Mouse (Mus musculus): Measurements from ENCODE around the gene Acoxl. TPM values are rescaled to one million over a fixed set of nuclear protein-coding genes. Genes with fewer than 3 reads are reported as not detected.
A peak's percentile ranks its signal among the peaks of the same experiment; 100 is the strongest.

Acoxl gene
- total and polyA plus RNA-seq, 3 experiments = 0.14 TPM; not detected in 2

- intact Hi-C loops (cut with DNase I) = loop anchor here (10.0 kb wide), 1 partner anchor 231 kb away; no protein-coding TSS in a partner anchor
- Histone ChIP-seq H3K4me1 (ENCODE audit: control insufficient read depth, insufficient read depth, low read length) (no peaks in the 10 kb centered on the region; the same call in none of the 2 replicates), H3K9ac (ENCODE audit: low read depth, low read length) (no peak overlapping the region), H3K27ac (no peak overlapping the region), H3K4me3 (no peak overlapping the region), H3K27me3 (ENCODE audit: control insufficient read depth, insufficient read depth, low read length) (no peaks in the 10 kb centered on the region), H3K79me2 (replicated peaks; ENCODE audit: control insufficient read depth, insufficient read depth, low read length) (no peaks in the 10 kb centered on the region), H3K36me3 (ENCODE audit: control insufficient read depth, insufficient read depth, low read length) (no peaks in the 10 kb centered on the region)
- peak in 1 of 2 experiments; percentile 29 for DNase-seq
- WGBS = 26% methylated on average over 7 of the region's 7 CpGs
- TF ChIP-seq CTCF (IDR thresholded peaks at IDR 0.05) (peak; percentile 75), POLR2A (IDR thresholded peaks at IDR 0.05; ENCODE audit: insufficient read depth, low read depth, low read length) (no peak), EP300 (IDR thresholded peaks at IDR 0.05; ENCODE audit: insufficient read depth, low read depth, low read length) (no peak)
These were observed 6.8 kb downstream of the Acoxl start for GRCm38 (mm10) chr2:127845346-127845982.

GRCm38 (mm10) chr2:127846008-127846407 is 7.3 kb downstream of the Acoxl start:
- no peak for DNase-seq
- no peaks in the 10 kb centered on the region for H3K27me3 ChIP-seq (ENCODE audit: control insufficient read depth, insufficient read depth, low read length)
- H3K36me3 ChIP-seq (ENCODE audit: control insufficient read depth, insufficient read depth, low read length) = no peaks in the 10 kb centered on the region
- H3K4me3 ChIP-seq = no peak overlapping the region
- intact Hi-C loops (cut with DNase I) = loop anchor here (10.0 kb wide), 1 partner anchor 231 kb away; no protein-coding TSS in a partner anchor
- no peak for TF ChIP-seq CTCF (IDR thresholded peaks at IDR 0.05)
- no peak for TF ChIP-seq POLR2A (IDR thresholded peaks at IDR 0.05; ENCODE audit: insufficient read depth, low read depth, low read length)
- no peak for TF ChIP-seq EP300 (IDR thresholded peaks at IDR 0.05; ENCODE audit: insufficient read depth, low read depth, low read length)
- H3K27ac ChIP-seq = no peak overlapping the region
- no peak overlapping the region for H3K9ac ChIP-seq (ENCODE audit: low read depth, low read length)
- no peaks in the 10 kb centered on the region for H3K79me2 ChIP-seq (replicated peaks; ENCODE audit: control insufficient read depth, insufficient read depth, low read length)
- no peaks in the 10 kb centered on the region; the same call in none of the 2 replicates for H3K4me1 ChIP-seq (ENCODE audit: control insufficient read depth, insufficient read depth, low read length)

DNA sequence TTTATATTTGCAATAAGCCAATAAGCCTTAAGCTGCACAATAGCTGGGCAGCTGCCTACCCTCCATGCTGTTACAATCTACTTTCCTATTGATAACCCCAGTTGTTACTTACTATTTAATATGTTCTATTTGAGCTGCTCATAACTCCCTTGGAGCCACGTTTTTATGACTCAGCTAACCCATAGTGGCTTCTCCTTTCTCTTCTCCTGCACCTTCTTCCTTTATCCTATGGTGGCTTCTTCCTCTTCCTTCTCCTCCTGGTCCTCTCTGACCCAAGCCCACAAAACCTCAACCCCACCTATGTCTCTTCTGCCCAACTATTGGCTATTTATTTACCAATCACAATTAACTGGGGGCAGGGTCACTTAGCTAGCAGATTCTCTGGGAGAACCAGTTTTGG is 7.9 kb downstream of the Acoxl start:
- Histone ChIP-seq H3K27ac (no peak overlapping the region), H3K27me3 (ENCODE audit: control insufficient read depth, insufficient read depth, low read length) (no peaks in the 10 kb centered on the region), H3K79me2 (replicated peaks; ENCODE audit: control insufficient read depth, insufficient read depth, low read length) (no peaks in the 10 kb centered on the region), H3K36me3 (ENCODE audit: control insufficient read depth, insufficient read depth, low read length) (no peaks in the 10 kb centered on the region), H3K9ac (ENCODE audit: low read depth, low read length) (no peak overlapping the region), H3K4me1 (ENCODE audit: control insufficient read depth, insufficient read depth, low read length) (no peaks in the 10 kb centered on the region; the same call in none of the 2 replicates), H3K4me3 (no peak overlapping the region)
- TF ChIP-seq CTCF (IDR thresholded peaks at IDR 0.05) = no peak
- TF ChIP-seq POLR2A (IDR thresholded peaks at IDR 0.05; ENCODE audit: insufficient read depth, low read depth, low read length) = no peak
- TF ChIP-seq EP300 (IDR thresholded peaks at IDR 0.05; ENCODE audit: insufficient read depth, low read depth, low read length) = no peak
- 25% methylated on average over 1 of the region's 1 CpGs for WGBS
- DNase-seq = no peak
- intact Hi-C loops (cut with DNase I) = loop anchor here (10.0 kb wide), 1 partner anchor 232 kb away; no protein-coding TSS in a partner anchor

DNA sequence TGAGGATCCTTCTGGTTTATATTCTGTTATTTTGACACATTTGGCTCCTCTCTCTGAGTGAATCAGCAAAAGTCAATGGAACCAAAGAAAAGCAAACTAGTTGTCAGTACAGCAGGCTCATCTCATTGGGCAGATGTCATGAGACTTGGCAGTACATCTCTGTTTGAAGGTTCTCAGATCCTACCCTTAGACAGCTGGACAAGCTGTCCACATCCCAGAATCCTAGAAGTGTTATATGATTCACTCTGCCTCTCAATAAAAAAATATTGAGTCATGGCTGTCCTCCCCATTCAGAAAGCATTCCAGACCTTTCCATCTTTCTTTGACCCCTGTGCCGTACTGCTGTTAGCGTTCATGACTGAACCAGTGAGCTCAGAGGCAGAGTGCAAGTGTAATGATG is 11.7 kb downstream of the Acoxl start:
- no peak for TF ChIP-seq POLR2A (IDR thresholded peaks at IDR 0.05; ENCODE audit: insufficient read depth, low read depth, low read length)
- TF ChIP-seq EP300 (IDR thresholded peaks at IDR 0.05; ENCODE audit: insufficient read depth, low read depth, low read length) = no peak
- no peak for TF ChIP-seq CTCF (IDR thresholded peaks at IDR 0.05)
- Histone ChIP-seq H3K4me3 (no peak overlapping the region), H3K79me2 (replicated peaks; ENCODE audit: control insufficient read depth, insufficient read depth, low read length) (no peaks in the 10 kb centered on the region), H3K27me3 (ENCODE audit: control insufficient read depth, insufficient read depth, low read length) (no peaks in the 10 kb centered on the region), H3K4me1 (ENCODE audit: control insufficient read depth, insufficient read depth, low read length) (peaks cover 2% of the 10 kb centered on the region; the same call in 1 of the 2 replicates), H3K27ac (no peak overlapping the region), H3K9ac (ENCODE audit: low read depth, low read length) (no peak overlapping the region), H3K36me3 (ENCODE audit: control insufficient read depth, insufficient read depth, low read length) (no peaks in the 10 kb centered on the region)
- 69% methylated on average over 2 of the region's 2 CpGs for WGBS
- intact Hi-C loops (cut with DNase I) = no loop called here
- DNase-seq = no peak

GRCm38 (mm10) chr2:127854332-127854991 is 15.8 kb downstream of the Acoxl start:
- H3K27ac ChIP-seq = no peak overlapping the region; the same call in 1 of the 2 replicates
- intact Hi-C loops (cut with DNase I) = no loop called here
- H3K4me3 ChIP-seq = no peak overlapping the region
- TF ChIP-seq CTCF (IDR thresholded peaks at IDR 0.05) (no peak), EP300 (IDR thresholded peaks at IDR 0.05; ENCODE audit: insufficient read depth, low read depth, low read length) (peak; percentile 94)
- peaks cover 2% of the 10 kb centered on the region; the same call in 1 of the 2 replicates for H3K4me1 ChIP-seq (ENCODE audit: control insufficient read depth, insufficient read depth, low read length)
- H3K9ac ChIP-seq (ENCODE audit: low read depth, low read length) = no peak overlapping the region
- no peaks in the 10 kb centered on the region for H3K36me3 ChIP-seq (ENCODE audit: control insufficient read depth, insufficient read depth, low read length)
- 15% methylated on average over 4 of the region's 4 CpGs for WGBS
- DNase-seq = peak; percentile 89 to 93
- no peaks in the 10 kb centered on the region for H3K27me3 ChIP-seq (ENCODE audit: control insufficient read depth, insufficient read depth, low read length)
- H3K79me2 ChIP-seq (replicated peaks; ENCODE audit: control insufficient read depth, insufficient read depth, low read length) = no peaks in the 10 kb centered on the region

DNA sequence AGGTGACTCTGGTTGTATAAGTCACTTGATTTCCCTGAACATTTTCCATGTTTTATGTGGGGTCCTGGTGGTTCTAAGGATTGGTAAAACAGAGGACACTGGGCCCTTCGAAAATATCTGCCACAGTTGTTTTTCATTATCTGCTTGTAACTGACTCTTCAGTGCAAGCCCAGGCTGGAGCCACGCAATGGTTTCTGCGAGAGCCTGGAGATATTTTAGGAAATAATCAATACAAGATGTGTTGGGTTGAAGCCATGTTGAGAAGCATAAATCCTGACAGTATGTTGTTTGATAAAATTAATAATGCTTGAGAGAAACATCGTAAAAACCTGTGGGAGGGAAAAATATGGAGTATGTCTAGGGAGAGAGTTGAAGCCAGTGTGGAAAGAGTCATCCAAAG is 25.7 kb downstream of the Acoxl start:
- no peak for TF ChIP-seq EP300 (IDR thresholded peaks at IDR 0.05; ENCODE audit: insufficient read depth, low read depth, low read length)
- TF ChIP-seq CTCF (IDR thresholded peaks at IDR 0.05) = no peak
- TF ChIP-seq POLR2A (IDR thresholded peaks at IDR 0.05; ENCODE audit: insufficient read depth, low read depth, low read length) = no peak
- H3K27ac ChIP-seq = no peak overlapping the region
- intact Hi-C loops (cut with DNase I) = no loop called here
- H3K27me3 ChIP-seq (ENCODE audit: control insufficient read depth, insufficient read depth, low read length) = no peaks in the 10 kb centered on the region; the same call in 1 of the 2 replicates
- no peak overlapping the region for H3K9ac ChIP-seq (ENCODE audit: low read depth, low read length)
- H3K36me3 ChIP-seq (ENCODE audit: control insufficient read depth, insufficient read depth, low read length) = no peaks in the 10 kb centered on the region
- 74% methylated on average over 4 of the region's 4 CpGs for WGBS
- H3K4me3 ChIP-seq = no peak overlapping the region
- no peaks in the 10 kb centered on the region for H3K79me2 ChIP-seq (replicated peaks; ENCODE audit: control insufficient read depth, insufficient read depth, low read length)
- no peaks in the 10 kb centered on the region for H3K4me1 ChIP-seq (ENCODE audit: control insufficient read depth, insufficient read depth, low read length)
- DNase-seq = no peak

All from heart, adult 2 months (tissue).